Mouse (Mus musculus): ENCODE measurements around the gene Dct. TPM values are rescaled to one million over a fixed set of nuclear protein-coding genes. Genes with fewer than 3 reads are reported as not detected.

The Dct gene
- polyA plus RNA-seq, 1 experiment from 2014 or later, result 0.79 TPM

DNA sequence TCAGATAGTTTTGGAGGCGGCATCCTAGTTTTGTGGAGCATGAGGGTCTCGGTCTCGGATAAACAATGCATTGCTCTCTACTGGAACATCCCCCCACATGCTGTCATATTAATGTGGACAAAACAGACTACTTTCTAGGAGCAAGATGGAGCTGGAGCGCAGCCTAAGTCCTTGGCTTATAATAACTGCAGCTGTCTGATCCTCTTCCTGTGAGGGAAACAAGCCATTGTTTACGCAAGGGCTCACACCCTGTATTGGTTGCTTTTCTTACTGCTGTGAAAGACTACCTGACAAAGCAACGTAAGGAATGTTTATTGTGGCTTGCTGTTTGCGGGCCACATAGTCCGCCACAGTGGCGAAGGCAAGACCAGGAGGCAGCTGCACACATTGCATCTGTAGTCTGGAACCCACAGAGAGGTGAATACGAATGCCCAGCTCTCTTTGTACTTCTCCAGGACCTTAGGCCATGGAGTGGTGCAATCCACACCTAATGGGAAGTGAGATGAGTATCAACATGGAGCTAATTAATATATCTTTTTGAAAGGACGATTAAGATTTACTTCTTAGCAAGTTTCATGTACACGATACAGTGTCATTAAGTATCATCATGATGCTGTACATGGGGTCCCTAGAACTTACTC is 17.5 kb upstream of the Dct start:
- H3K9ac ChIP-seq, result no peak overlapping the region

GRCm38 (mm10) chr14:118061766-118062432 is 9.9 kb upstream of the Dct start:
- H3K36me3 ChIP-seq, result no peaks in the 10 kb centered on the region
- H3K4me2 ChIP-seq, result no peak overlapping the region
- 75% methylated on average over 7 of the region's 7 CpGs for WGBS
- no peak overlapping the region for H3K4me3 ChIP-seq
- no peak overlapping the region for H3K9ac ChIP-seq
- no peaks in the 10 kb centered on the region for H3K4me1 ChIP-seq (replicated peaks)
- H3K27ac ChIP-seq (ENCODE audit: poor library complexity, severe bottlenecking), result no peak overlapping the region
- no peak for ATAC-seq (ENCODE audit: insufficient number of reproducible peaks, low FRiP score)
- no peaks in the 10 kb centered on the region for H3K9me3 ChIP-seq (replicated peaks)
- H3K27me3 ChIP-seq (replicated peaks), result no peaks in the 10 kb centered on the region

More for the DNA sequence above, 17.5 kb upstream of the Dct start:
- Histone ChIP-seq H3K4me3 (no peak overlapping the region), H3K27me3 (replicated peaks) (no peaks in the 10 kb centered on the region; the same call in 1 of the 2 replicates), H3K27ac (ENCODE audit: poor library complexity, severe bottlenecking) (no peak overlapping the region), H3K36me3 (no peaks in the 10 kb centered on the region), H3K9me3 (replicated peaks) (no peaks in the 10 kb centered on the region), H3K4me1 (replicated peaks) (no peaks in the 10 kb centered on the region), H3K4me2 (no peak overlapping the region)
- 84% methylated on average over 12 of the region's 12 CpGs for WGBS
- ATAC-seq (ENCODE audit: insufficient number of reproducible peaks, low FRiP score), result no peak

DNA sequence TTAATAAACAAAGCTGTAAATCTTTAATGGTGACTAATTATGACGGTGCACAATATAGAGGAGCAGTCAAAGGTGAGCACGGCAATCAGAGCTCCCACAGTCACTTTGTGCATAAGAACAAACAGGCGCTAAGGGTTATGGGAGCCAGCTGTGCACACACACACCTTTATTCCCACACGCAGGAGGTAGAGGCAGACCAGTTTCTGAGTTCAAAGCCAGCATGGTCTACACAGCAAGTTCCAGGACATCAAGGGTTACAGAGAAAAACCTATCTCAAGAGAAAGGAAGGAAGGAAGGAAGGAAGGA is 6.5 kb upstream of the Dct start:
- Histone ChIP-seq H3K27ac (ENCODE audit: poor library complexity, severe bottlenecking) (no peak overlapping the region), H3K4me3 (no peak overlapping the region), H3K9me3 (replicated peaks) (no peaks in the 10 kb centered on the region), H3K36me3 (no peaks in the 10 kb centered on the region), H3K9ac (no peak overlapping the region), H3K27me3 (replicated peaks) (peaks cover 7% of the 10 kb centered on the region; the same call in 1 of the 2 replicates), H3K4me2 (no peak overlapping the region), H3K4me1 (replicated peaks) (no peaks in the 10 kb centered on the region)
- ATAC-seq (ENCODE audit: insufficient number of reproducible peaks, low FRiP score), result no peak
- 85% methylated on average over 4 of the region's 4 CpGs for WGBS

GRCm38 (mm10) chr14:118057696-118058580 is 5.9 kb upstream of the Dct start:
- Histone ChIP-seq H3K27me3 (replicated peaks) (peaks cover 10% of the 10 kb centered on the region; the same call in 1 of the 2 replicates), H3K27ac (ENCODE audit: poor library complexity, severe bottlenecking) (no peak overlapping the region), H3K9me3 (replicated peaks) (no peaks in the 10 kb centered on the region), H3K36me3 (no peaks in the 10 kb centered on the region), H3K9ac (no peak overlapping the region), H3K4me3 (no peak overlapping the region), H3K4me2 (no peak overlapping the region), H3K4me1 (replicated peaks) (no peaks in the 10 kb centered on the region)
- no peak for ATAC-seq (ENCODE audit: insufficient number of reproducible peaks, low FRiP score)
- 76% methylated on average over 25 of the region's 25 CpGs for WGBS

DNA sequence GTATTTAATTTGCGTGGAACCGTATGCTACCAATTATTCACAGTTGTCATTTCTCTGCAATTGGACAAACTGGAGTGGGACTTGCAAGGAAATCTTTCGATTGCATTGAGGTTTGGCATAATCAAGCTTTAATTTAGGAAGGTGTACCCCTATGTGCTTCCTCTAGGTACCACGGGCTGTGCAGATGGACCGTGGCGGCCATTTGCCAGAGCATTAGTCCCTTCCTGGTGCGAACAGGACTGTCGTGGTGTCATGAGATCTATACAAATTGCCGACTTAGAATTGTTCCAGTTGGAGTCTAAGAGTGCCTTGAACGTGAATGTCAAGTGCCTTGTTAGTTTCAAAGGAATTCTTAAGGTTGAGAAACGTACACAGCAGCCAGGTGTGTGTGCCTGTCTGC is 726 bp upstream of the Dct start:
- no peak for ATAC-seq (ENCODE audit: insufficient number of reproducible peaks, low FRiP score)
- Histone ChIP-seq H3K27me3 (replicated peaks) (peaks cover 18% of the 10 kb centered on the region), H3K4me3 (no peak overlapping the region), H3K4me2 (no peak overlapping the region), H3K9ac (no peak overlapping the region), H3K27ac (ENCODE audit: poor library complexity, severe bottlenecking) (no peak overlapping the region), H3K4me1 (replicated peaks) (no peaks in the 10 kb centered on the region), H3K9me3 (replicated peaks) (no peaks in the 10 kb centered on the region), H3K36me3 (no peaks in the 10 kb centered on the region)
- 82% methylated on average over 11 of the region's 11 CpGs for WGBS

- ATAC-seq (ENCODE audit: insufficient number of reproducible peaks, low FRiP score), result no peak
- H3K4me1 ChIP-seq (replicated peaks), result no peaks in the 10 kb centered on the region
- H3K4me2 ChIP-seq, result no peak overlapping the region
- no peaks in the 10 kb centered on the region for H3K9me3 ChIP-seq (replicated peaks)
- no peak overlapping the region for H3K4me3 ChIP-seq
- no peak overlapping the region for H3K27ac ChIP-seq (ENCODE audit: poor library complexity, severe bottlenecking)
- 84% methylated on average over 11 of the region's 11 CpGs for WGBS
- H3K27me3 ChIP-seq (replicated peaks), result peaks cover 22% of the 10 kb centered on the region
- H3K36me3 ChIP-seq, result no peaks in the 10 kb centered on the region
- H3K9ac ChIP-seq, result no peak overlapping the region
Measured at GRCm38 (mm10) chr14:118051396-118051795, 648 bp downstream of the Dct start.

DNA sequence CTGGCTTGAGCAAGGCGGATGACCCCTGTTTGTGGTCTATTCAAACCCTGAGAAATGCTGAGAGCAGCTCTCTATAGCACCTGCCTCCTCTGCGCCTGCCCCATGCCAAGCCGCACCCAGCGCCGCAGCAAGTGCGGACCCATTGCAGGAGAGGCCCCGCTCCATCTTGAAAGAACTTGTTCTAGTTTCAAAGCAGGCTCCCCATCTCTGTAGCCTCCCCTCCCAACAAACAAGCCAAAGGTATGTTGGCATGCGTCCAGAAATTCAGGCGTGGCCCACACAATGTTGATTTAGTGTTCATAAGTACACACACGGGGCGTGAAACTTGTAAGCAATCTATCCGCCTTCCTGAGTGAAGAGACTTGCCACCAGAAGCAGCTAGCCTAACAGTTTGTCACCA is 1.1 kb downstream of the Dct start:
- H3K4me2 ChIP-seq, result no peak overlapping the region
- H3K9me3 ChIP-seq (replicated peaks), result no peaks in the 10 kb centered on the region
- no peak overlapping the region for H3K4me3 ChIP-seq
- no peak overlapping the region for H3K9ac ChIP-seq
- H3K27me3 ChIP-seq (replicated peaks), result peaks cover 22% of the 10 kb centered on the region
- whole genome bisulfite sequencing, result 81% methylated on average over 12 of the region's 12 CpGs
- H3K36me3 ChIP-seq, result no peaks in the 10 kb centered on the region
- ATAC-seq (ENCODE audit: insufficient number of reproducible peaks, low FRiP score), result no peak
- no peaks in the 10 kb centered on the region for H3K4me1 ChIP-seq (replicated peaks)
- H3K27ac ChIP-seq (ENCODE audit: poor library complexity, severe bottlenecking), result no peak overlapping the region

DNA sequence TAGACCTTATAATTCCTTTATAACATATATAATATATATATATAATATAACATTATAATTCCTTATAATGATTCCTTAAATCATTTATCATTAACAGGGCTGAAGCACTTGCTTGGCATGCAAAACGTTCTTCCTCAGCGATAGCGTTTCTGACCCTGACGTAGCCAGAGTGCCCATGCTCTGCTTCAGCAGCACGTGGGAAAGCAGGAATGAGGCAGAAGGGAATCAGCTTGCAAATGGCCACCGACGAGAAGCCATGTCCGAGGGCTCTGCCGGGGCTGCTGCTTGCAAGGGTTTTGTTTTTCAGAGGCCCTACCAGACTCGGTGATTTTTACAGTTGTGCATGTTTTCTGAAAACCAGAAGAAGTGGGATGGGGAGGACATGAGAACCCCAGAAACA is 1.6 kb downstream of the Dct start:
- no peak overlapping the region for H3K4me2 ChIP-seq
- 72% methylated on average over 10 of the region's 10 CpGs for WGBS
- no peak overlapping the region for H3K4me3 ChIP-seq
- peaks cover 20% of the 10 kb centered on the region for H3K27me3 ChIP-seq (replicated peaks)
- ATAC-seq (ENCODE audit: insufficient number of reproducible peaks, low FRiP score), result no peak
- H3K9ac ChIP-seq, result no peak overlapping the region
- H3K9me3 ChIP-seq (replicated peaks), result no peaks in the 10 kb centered on the region
- H3K27ac ChIP-seq (ENCODE audit: poor library complexity, severe bottlenecking), result no peak overlapping the region
- no peaks in the 10 kb centered on the region for H3K4me1 ChIP-seq (replicated peaks)
- H3K36me3 ChIP-seq, result no peaks in the 10 kb centered on the region

DNA sequence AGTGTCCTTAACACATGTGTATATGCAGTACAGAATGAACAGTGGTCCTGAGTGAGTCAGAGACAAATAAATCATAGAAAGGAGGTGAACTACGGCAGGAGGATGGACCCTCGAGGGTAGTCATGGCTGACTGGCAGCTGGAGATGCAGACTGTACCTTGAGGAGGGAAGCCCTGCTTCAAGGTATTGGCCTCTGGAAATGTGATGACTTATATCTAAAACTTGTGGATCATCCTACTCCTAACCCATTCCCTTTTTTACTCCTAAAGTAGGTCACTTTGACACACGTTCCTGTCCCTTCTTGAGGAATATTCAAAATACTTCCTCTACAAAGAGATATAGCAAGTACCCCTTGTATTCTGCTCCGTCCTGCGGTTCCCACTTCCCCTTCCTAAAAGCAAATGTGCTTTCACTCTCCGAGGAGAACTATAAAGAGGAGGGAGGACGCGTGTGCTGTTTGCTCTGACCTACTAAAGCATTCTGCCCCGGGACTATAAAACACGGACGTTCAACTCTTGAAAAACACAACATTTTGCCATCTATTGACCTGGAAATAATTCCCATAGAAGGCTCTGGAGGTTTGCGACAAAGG is 2.3 kb downstream of the Dct start:
- Histone ChIP-seq H3K9ac (no peak overlapping the region), H3K4me1 (replicated peaks) (no peaks in the 10 kb centered on the region), H3K9me3 (replicated peaks) (no peaks in the 10 kb centered on the region), H3K4me2 (no peak overlapping the region), H3K27ac (ENCODE audit: poor library complexity, severe bottlenecking) (no peak overlapping the region), H3K36me3 (no peaks in the 10 kb centered on the region), H3K4me3 (no peak overlapping the region), H3K27me3 (replicated peaks) (peaks cover 17% of the 10 kb centered on the region)
- ATAC-seq (ENCODE audit: insufficient number of reproducible peaks, low FRiP score), result no peak
- 84% methylated on average over 12 of the region's 12 CpGs for whole genome bisulfite sequencing

DNA sequence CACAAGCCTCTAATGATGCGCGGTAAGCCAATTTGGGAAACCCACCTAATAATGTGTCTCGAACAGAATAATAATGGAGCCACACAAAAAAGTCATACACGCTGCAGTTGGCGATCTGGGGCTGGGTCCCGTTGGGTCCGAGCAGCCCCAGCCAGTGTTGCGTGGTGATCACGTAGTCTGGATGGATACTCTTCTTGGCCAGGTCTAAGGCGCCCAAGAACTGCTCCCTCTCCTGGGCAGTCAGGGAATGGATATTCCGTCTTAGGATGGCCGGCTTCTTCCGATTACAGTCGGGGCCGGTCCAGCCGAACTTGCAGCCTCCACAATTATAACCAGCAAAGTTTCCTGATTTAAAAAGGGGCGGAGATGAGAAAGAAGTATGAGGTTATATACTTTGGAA is 9.1 kb downstream of the Dct start:
- Histone ChIP-seq H3K4me3 (no peak overlapping the region), H3K4me1 (replicated peaks) (no peaks in the 10 kb centered on the region), H3K27ac (ENCODE audit: poor library complexity, severe bottlenecking) (no peak overlapping the region), H3K36me3 (no peaks in the 10 kb centered on the region), H3K27me3 (replicated peaks) (peaks cover 13% of the 10 kb centered on the region), H3K9me3 (replicated peaks) (no peaks in the 10 kb centered on the region), H3K4me2 (no peak overlapping the region), H3K9ac (no peak overlapping the region)
- ATAC-seq (ENCODE audit: insufficient number of reproducible peaks, low FRiP score), result no peak
- 80% methylated on average over 17 of the region's 17 CpGs for WGBS
